Mouse (Mus musculus) right cerebral cortex, postnatal 25 days (tissue): ENCODE data around the gene Zmym5.
"Not testable (repeated sequence)": the region's sequence is repeated elsewhere in the genome, so short reads cannot be mapped to it uniquely, and the experiment has no call there.

Experiments
- DNase-seq: peaks from one replicate; pipeline ENCODE4 v3.0.0; 2022

The Zmym5 gene

DNA sequence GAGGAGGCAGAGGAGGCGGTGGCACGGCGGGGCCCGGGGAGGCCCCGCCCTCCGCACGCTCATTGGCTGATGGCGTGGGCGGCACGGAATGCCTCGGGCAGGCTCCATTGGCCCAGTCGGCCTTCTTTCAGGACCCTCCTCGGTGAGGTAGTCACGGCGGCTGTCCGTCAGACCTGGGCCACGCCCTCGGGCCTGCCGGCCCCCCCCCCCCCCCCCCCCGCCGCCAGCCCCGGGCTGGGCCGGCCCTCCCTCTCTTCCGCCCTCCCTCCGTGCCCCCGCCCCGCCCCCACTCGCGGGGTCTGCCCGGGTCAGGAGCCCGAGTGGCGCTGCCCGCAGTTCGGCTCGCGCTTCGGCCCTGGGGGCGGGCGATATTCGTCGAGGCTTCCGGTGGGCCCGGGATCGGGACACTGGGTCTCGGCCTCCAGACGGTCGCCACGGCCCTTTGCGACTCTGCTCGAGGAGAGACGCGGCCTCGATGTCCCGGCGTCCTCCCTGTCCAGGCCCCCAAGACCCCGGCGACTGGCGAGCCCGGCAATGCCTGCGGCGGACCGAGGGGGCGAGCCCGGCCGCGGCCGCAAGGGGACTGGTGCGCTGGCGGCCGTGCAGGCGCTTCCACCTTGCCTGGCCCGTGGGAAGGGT is at the start of gene Zmym5:
Gene Zmym5, minus strand, starts transcription at position 16 of the 639 bp plus-strand sequence.
- DNase-seq, result peak; percentile 90

DNA sequence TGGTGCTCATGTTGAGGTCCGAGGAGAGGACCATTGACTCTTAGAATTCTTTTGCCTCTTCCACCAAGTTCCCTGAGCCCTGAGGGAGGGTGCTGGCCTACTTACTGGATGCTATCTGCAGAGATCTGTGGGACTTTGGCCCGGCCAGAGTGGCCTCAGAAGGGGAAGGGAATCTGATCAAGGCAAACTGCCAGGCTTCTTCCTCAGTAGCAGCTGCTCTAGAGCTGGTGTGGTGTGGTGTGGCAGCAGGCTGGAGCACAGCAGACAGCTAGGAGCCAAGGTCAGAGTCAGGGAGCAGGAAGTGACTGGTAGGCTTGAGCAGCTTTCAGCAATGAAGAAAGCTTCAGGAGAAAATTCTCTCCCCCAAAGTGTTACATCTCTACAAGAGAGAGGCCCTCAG is 38.2 kb upstream of the Zmym5 start:
- no peak for DNase-seq

DNA sequence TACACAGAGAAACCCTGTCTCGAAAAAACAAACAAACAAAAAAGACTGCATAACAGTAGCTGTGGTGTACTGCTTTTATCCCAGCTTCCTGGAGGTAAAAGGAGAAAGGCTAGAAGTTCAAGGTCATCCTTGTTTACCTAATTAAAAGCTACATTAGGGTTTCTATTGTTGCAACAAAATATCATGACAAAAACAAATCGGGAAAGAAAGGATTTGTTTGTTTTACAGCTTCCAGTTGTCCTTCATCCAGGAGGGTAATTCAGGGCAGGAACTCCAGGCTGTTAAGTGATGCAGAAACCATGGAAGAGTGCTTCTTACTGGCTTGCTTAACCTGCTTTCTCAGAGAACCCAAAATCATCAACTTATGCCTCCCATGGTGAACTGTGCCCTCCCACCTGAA is 36.8 kb upstream of the Zmym5 start:
- DNase-seq, result no peak

DNA sequence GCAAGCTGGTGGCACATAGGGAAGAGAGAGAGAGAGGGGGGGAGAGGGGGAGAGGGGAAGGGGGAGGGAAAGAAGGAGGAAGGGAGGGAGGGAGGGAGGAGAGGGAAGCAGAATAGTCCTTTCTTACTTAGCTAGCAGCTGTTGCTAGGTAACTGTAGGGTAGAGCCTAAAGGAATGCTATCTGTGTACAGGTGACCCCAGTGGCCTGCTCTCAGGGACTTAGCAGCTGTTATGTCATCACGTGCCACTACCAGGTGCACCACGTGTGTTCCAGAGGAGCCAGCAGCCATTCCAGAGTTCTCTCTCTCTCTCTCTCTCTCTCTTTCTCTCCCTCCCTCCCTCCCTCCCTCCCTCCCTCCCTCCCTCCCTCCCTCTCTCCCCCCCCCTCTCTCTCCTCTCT is 33.0 kb upstream of the Zmym5 start:
- DNase-seq, result no peak

DNA sequence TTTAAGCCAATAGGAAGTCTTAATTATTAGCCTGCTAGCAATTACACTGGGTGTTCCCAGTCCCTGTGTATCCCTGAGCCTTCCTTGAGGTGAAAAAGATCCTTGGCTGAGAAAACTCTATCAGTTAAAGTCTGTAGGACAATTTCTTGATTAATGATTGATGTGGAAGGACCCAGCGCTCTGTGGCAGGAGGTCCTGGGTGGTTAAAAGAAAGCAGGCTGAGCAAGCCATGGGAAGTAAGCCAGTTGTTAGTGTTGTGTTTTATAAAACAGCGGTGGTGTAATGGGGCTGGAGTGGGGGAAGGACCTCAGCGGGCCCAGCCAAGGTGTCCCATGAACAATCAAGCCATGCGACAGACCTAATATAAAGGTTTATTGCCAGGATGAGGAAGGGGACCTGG is 32.5 kb upstream of the Zmym5 start:
- no peak for DNase-seq

DNA sequence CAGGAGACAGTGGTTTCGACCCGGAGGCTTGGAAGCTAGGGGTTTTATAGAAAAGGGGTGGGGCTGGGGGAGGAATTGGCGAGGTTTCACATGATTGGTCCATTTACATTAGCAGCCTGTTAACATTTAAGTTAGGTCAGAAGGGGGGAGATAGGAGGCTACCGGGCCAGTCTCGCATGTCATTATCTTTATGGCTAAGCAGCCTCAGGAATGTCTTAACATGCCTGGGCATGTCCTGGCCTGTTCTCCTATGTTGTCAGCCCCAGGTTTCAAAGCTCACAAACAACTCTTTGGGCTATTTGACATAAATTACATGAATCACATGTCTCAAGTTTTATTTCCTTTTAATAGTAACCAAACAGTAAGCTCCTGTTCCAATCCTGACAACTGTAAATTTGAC is 23.1 kb upstream of the Zmym5 start:
- DNase-seq, result not testable (repeated sequence)

DNA sequence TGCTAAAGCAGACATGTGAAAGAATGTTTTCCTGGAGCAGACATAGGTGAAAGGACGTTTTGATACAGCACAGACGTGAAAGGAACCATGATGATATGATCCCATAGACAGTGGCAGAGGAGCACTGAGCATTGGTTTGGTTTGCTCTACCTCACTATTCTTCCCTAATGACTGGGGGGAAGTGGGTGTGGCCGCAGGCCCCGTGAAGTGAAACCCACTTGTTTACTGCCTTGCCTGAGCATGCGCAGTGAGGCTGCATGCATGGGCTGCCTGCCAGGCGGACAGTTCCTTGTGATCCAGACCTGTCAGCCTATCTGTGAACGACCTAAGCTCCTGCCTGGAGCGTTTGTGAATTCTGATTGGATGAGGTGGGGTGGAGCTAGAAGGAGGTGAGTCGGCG is 21.7 kb upstream of the Zmym5 start:
- not testable (repeated sequence) for DNase-seq

DNA sequence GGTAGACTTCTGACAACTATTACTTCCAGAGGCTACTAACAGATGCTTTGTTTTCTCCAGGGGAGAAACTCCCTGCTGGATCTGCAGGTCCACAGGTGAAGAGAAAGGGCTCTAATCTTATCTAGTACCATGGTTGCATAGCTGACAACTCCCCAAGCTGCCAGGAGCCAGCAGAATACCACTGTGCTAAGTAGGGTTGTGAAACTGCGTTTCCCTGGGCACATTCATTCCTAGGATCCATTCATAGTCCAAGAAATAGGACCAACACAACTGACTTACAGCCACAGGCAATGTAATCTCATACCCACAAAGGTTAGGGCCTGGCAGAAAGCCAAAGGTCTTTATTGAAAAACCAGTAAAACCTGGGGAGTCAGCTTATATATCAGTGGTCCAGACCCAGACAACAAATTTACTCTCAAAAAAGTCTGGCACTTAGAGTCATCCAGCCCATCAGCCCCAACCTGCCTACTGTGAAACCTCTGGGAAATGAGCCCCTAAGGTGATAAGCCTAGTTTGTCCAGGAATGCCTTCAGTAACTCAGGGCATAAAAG is 21.1 kb upstream of the Zmym5 start:
- DNase-seq, result no peak

DNA sequence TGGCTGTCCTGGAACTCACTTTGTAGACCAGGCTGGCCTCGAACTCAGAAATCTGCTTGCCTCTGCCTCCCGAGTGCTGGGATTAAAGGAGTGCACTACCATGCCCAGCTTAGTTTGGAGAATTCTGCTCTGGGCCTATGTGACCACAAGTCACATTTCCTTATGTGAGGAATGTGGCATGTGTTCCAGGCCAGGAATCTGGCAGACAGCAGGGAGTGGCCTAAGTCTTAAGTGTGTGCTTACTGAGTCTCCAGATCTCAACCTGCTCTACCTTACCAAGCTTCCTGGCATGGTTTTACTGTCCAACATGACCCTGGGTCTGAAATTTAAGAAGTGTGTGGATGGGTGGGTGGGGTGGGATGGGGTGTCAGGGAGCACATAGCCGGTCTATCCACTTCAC is 20.6 kb upstream of the Zmym5 start:
- DNase-seq, result no peak

DNA sequence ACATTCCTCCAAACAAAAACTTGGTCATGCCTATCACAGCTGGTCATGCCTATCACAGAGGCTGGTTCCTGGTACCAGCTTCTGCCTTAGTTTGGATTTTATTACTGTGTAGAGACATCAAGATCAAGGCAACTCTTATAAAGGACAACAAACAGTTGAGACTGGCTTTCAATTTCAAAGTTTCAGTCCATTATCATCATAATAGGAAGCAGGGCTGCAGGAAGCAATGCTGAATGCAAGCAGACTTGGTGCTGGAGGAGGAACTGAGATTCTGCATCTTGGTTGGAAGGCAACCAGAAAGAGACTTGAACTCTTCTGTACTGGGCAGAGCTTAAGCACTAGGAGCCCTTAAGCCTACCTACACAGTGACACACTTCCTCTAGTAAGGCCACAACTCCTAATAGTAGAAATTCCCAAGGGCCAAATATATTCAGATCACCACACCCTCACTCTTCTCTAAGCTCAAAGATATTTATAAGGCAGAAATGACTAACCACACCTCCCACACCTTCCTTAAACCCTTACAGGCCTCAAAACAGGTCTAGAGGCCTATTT is 19.1 kb upstream of the Zmym5 start:
- DNase-seq, result no peak

DNA sequence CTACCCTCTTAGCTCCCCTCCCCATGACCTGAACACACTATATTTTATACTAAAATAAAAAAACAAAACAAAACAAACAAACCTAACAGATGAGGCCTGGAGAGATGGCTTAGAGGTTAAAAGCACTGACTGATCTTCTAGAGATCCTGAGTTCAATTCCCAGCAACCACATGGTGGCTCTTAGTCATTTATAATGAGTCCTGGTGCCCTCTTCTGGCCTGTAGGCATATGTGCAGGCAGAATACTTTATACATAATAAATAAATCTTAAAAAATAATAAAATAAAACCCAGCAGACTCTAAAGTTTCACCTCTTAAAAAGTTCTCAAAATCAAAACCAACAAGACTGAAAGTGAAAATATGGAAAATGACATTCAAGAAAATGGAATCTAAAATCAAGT is 13.0 kb upstream of the Zmym5 start:
- DNase-seq, result no peak

DNA sequence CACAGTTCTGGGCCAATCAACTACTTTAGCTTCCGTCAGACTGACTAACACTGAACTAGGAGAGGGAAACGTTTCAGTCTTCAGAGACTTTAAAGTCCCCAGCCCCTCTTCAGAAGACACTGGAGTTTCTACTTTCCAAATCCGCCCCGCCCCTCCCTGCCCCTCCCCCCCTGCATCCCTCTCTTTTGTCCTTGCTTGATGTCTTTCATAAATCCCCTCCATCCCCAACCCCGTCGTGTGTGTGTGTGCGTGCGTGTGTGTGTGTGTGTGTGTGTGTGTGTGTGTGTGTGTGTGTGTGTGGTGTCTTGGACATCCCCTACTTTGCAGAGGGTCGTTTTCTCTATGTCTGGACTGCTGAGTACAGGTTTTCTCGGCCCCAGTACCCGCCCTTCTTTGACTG is 6.1 kb upstream of the Zmym5 start:
- no peak for DNase-seq

DNA sequence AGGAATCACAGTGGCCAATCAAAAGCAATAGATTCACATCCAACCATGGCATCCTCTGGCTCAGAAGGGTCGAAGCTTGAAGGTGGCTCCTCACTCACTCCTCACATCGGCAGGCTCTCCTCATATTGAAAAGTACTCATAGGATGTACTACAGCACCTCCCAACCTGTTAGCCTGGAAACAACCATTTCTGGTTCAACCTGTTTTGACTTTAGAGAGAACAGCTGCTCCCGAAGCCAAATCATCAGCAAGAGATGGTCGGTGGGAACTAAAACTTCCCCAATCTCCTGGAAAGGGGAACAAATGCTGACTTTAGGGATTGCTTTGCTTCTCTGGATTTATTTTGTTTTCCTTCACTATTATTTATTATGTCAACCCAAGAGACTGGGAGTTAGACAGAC is 5.6 kb upstream of the Zmym5 start:
- DNase-seq, result no peak

DNA sequence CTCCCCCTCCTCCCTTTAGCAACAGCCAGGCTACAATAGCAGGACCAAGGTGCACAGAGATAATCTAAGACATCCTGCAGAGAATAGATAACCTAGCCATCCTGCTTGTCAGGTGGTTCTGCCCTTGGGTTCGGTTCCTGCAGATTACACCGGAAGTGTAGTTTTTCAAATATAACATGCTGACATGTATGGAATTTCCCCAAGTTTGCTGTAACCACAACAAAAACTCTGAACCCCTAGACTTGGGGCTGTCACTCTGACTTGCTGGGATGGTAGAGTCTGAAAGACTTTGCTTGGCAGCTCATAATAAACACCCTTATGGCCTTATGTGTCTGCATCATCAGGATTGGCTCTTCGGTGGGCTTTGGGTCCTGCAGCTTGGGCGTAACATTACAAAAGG is 5.0 kb upstream of the Zmym5 start:
- no peak for DNase-seq

DNA sequence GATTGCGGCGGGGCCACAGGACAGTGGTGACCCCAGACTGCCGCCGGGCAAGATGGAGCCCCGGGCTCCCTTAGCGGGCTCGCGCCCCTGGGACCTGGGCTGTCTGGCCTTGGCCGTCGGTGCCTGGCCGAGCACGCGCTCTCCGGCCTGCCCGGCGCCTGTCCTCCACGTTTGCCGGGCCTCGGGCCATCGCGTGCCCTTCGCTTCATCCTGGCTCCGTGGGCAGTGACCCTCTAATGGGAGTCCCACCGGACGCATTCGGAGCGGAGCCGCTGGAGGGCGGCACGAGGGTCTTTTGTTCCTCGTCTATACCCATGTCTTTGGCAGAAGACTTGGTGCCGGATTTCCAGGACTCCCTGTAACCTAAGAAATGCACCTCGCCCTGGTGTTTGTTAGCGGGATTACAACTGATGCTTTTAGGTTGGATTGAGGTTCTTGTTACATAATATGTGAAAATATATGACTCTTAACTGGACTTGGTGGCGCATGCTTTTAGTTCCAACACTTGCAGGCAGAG is 1.1 kb upstream of the Zmym5 start:
- peak; percentile 56 for DNase-seq

DNA sequence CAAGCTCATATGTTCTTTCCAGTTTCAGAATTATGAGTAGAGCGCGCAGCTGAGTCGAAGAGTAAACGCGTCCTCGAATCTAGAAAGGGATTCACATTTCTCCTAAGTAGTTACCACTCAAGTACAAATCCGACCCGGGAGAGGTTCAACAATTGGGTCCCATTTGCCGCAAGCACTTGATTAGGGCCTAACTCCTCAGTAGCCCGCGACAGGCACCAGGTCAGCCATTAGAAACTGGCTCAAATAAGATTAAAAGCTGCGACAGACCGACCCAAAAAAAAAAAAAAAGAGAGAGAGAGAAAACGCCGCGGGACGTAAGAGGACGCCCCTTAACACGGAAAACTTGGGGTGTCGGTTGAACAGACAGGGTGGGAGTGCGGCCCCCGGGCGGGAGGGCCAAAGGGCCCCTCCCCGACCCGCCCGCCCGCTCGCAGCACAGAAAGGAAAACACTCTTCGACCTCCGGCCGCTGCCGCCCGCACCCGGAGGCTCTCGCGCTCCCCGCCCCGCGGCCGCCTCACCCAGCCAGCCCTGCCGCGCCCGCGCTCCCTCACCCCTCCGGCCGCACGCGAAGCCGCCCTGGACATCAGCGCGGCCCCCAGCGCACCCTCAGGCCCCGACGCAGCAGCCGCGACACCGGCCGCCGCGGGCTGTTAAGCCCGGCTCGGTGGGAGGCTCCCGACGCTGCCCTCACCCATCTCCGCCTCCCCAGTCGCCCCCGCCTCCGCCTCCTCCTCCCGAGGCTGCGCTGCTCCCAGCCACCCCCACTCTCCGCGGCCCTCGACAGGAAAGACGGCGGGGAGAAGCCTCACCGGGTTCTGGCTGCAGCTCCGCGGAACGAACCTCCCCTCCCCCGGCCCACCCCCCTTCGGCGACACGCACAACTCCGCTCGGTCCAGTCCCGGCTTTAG is 480 bp downstream of the Zmym5 start:
- DNase-seq, result peak; percentile 25

DNA sequence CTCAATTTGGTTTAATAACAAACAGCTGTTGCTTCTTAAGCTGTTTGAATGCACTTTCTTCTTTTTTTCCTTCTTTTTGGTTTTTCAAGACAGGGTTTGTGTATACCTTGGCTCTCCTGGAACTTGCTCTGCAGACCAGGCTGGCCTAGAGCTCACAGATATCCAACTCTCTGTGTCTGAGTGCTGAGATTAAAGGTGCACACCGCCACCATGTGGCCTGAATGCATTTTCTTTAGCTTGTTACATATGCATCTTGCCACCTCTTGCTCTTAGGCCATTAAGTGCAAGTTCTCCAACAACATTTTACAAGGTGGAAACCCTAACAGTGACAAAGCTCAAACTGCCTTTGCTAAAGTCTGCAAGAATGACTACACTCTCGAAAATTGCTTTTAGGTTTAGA is 18.3 kb downstream of the Zmym5 start:
- no peak for DNase-seq

DNA sequence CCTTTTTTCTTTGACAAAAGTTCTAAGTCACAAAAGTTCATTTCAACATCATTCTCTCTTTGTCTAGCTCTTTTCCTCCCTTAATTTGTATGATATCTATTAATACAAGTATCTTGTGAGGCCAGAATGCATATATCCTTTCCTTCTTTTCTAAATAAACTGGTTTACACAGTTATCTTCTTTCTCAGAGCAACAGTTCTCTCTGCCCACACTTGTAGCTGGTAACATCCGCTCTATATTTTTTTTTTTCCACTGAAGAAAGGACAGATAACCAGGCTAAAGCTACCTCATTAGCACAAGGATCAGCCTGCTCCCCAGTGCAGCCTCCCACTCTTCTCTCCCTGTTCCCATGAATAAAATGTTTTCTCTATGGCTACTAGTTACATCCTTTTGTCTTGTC is 26.9 kb downstream of the Zmym5 start:
- DNase-seq, result no peak

DNA sequence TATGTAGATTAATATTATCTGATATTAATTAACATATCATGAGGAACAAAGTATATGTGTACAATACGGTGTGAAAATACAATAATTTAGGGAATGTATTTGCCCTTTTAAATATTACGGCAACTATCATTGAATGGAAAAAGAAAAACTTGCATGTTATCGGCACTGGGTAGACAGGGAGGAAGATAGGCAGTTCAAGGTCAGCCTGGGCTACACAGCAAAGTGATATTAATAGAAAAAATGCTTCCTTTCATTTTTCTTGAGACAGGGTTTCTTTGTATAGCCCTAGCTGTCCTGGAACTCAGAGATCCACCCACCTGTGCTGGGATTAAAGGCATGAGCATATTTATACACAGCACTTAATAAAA is 32.6 kb downstream of the Zmym5 start:
- no peak for DNase-seq

DNA sequence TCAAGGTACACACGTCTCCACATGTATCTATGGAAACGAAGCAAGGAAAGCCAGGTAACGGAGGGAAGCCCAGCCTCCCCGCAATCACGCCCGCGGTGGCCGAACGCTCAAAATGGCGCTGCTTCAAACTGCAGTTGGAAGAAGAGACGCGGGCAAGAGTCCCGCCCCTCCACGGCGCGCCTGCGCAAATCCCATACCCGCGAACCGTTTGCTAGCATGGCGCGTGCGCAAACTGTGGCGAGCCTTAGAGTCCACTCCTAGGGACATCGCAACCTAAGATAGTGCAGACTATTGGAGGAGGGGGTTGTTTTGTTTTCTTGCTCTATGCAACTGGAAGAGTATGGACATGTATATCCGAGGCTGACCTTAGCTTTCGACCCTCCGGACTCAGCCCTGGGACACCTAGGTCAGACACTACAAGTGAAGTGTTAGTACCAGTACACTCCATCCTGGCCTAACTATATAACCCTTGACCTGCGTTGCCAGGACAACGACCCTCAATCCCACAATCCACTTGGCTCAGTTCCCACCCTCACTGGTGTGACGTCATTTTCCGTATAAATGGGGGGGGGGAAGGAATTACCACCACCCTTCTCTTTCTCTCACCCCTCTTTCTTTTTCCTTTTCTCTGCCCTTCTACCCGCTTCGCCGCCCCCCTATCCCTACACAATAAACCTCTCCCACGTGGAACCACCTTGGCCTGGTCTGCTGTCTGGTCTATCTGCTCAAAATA is 33.1 kb downstream of the Zmym5 start, which contains the start of gene Pspc1:
Gene Pspc1, minus strand, starts transcription at position 117 of the 733 bp plus-strand sequence.
- peak; percentile 97 for DNase-seq

DNA sequence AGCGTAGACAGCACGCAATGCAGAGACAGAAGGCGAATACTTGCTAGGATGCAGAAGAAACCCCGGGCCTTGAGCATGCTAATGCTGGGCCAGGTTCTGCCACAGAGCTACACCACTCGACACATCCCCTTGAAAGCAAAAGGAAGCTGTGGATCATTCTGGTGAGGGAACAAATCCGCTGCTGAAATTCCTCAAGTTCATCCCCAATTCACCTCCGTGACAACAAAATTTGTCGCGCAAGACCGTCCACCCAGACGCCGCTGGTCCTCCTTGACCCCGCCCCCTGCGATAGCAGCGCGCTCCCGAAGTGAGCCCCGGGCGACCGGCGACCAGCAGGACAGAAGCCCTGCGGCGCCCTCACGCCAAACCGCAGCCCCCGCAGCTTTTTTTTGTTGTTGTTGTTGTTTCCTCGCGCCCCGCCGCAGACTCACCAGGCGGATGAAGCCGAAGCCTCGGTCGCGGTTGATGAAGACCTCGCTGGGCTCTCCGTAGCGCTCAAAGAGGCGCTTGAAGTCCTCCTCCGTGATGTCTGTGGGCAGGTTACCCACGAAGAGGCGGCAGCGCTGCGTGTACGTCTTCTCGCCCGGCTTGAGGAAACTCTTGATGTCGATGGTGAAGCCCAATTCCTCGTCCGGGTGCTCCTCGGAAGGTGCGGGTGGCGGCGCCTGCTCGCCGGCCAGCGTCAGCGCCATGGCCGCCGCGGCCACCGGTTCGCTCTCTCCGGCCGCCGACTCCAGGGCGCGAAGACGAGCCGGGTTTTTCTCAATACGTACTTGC is 34.0 kb downstream of the Zmym5 start:
- peak; percentile 65 for DNase-seq
